Mouse (Mus musculus): ENCODE results near the gene 2410015M20Rik. TPM values are rescaled to one million over a fixed set of nuclear protein-coding genes. Genes with fewer than 3 reads are reported as not detected.
"Not testable (repeated sequence)": the region's sequence is repeated elsewhere in the genome, so short reads cannot be mapped to it uniquely, and the experiment has no call there.

Gene 2410015M20Rik
- polyA plus RNA-seq, 1 experiment from 2014 or later, result 198 TPM

DNA sequence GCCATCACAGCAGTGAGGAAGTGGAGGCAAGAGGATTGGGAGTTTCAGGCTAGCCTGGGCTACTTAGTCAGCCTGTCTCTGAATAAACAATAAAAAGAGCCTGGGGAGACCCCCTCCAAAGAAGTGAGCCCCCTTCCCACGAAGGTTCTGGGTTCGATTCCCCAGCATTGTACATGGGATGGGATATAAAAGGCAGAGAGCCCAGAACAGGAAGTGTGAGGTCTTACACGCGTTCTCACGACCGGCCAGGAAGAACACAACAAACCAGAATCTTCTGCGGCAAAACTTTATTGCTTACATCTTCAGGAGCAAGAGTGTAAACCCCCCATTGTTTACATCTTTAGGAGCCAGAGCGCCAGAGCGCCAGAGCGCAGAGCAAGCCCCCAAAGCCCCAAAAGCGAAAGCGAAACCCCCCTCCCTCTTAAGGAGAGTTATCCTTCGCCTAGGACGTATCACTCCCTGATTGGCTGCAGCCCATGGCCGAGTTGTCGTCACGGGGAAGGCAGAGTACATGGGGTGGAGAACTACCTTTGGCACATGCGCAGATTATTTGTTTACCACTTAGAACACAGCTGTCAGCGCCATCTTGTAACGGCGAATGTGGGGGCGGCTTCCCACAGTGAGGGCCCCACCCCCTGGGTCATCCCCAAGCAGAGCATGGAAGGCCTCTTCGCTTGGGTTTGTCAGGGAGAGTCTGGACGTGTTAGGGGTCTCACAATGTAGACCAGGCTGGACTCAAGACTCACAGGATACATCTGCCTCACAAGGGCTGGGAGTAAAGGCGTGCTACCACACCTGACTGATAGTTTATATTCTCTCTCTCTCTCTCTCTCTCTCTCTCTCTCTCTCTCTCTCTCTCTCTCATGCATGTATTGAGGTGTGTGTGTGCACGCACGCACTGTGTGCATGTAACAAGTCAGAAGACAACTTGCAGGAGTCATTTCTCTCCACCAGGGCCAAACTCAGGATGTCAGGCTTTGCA lies 20.5 kb upstream of the 2410015M20Rik start:
- not testable (repeated sequence) for DNase-seq (ENCODE audit: low spot score); H3K4me3 ChIP-seq (ENCODE audit: low read depth, low read length); H3K27ac ChIP-seq (replicated peaks; ENCODE audit: low read depth, low read length); H3K9ac ChIP-seq (ENCODE audit: low read length); H3K4me2 ChIP-seq (ENCODE audit: low read depth, severe bottlenecking); H3K36me3 ChIP-seq (ENCODE audit: control insufficient read depth, insufficient read depth, low read length); H3K27me3 ChIP-seq (ENCODE audit: control insufficient read depth, insufficient read depth, low read length); H3K9me3 ChIP-seq (ENCODE audit: control insufficient read depth, low read length); H3K4me1 ChIP-seq (ENCODE audit: control insufficient read depth, insufficient read depth, low read length); ATAC-seq (ENCODE audit: insufficient number of reproducible peaks, low FRiP score, low TSS enrichment, low read depth)
- WGBS, result 89% methylated on average over 27 of the region's 27 CpGs

DNA sequence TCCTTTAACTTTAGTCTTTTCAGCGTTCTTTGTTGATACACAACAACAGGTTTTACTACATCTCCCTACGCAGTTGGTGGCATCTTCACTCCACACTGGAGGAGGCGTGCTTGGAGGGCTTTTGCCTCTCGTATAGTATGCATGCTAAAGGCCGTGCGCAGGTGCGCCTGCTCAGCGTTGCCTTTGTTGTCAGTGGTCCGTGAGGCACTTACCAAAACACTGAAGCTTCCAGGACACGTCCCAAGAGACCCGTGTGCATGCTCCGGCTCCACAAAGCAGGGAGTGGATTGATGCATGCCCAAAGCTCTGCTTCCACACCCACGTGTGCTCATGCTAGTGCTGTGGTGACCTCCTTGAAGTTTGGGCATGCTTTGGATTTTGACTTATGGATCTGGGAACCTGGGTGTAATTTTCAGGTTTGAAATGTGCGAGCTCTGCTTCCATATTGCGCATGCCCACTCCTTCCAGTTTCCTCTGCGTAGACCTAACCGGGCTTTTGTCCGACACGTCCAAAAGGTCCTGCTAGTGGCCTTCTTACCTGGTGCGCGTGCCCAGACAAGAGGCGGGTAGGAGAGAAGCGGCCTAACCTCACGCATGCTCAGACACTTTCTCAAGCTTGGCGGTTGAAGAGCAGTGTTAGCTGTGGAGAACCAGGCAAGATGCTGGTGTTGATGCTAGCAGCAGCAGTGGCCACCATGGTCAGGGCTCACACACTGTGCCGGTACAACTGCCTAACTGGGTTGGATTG lies 18.1 kb upstream of the 2410015M20Rik start, which contains the start of gene Catsperd:
Gene Catsperd (plus strand): TSS at position 614 of the 748 bp plus-strand sequence.
- 8% methylated on average over 26 of the region's 26 CpGs for WGBS
- H3K4me2 ChIP-seq (ENCODE audit: low read depth, severe bottlenecking), result peak within 1 kb of the TSS; percentile 89
- DNase-seq (ENCODE audit: low spot score) (peak; percentile 61), ATAC-seq (ENCODE audit: insufficient number of reproducible peaks, low FRiP score, low TSS enrichment, low read depth) (peak; percentile 48)
- H3K4me1 ChIP-seq (ENCODE audit: control insufficient read depth, insufficient read depth, low read length), result peaks cover 9% of the 10 kb centered on the region
- H3K27me3 ChIP-seq (ENCODE audit: control insufficient read depth, insufficient read depth, low read length), result no peaks in the 10 kb centered on the region
- peaks cover 7% of the 10 kb centered on the region for H3K36me3 ChIP-seq (ENCODE audit: control insufficient read depth, insufficient read depth, low read length)
- peak within 1 kb of the TSS; percentile 62 for H3K27ac ChIP-seq (replicated peaks; ENCODE audit: low read depth, low read length)
- H3K9ac ChIP-seq (ENCODE audit: low read length), result peak within 1 kb of the TSS; percentile 49
- H3K9me3 ChIP-seq (ENCODE audit: control insufficient read depth, low read length), result no peaks in the 10 kb centered on the region
- peak within 1 kb of the TSS; percentile 98 for H3K4me3 ChIP-seq (ENCODE audit: low read depth, low read length)

DNA sequence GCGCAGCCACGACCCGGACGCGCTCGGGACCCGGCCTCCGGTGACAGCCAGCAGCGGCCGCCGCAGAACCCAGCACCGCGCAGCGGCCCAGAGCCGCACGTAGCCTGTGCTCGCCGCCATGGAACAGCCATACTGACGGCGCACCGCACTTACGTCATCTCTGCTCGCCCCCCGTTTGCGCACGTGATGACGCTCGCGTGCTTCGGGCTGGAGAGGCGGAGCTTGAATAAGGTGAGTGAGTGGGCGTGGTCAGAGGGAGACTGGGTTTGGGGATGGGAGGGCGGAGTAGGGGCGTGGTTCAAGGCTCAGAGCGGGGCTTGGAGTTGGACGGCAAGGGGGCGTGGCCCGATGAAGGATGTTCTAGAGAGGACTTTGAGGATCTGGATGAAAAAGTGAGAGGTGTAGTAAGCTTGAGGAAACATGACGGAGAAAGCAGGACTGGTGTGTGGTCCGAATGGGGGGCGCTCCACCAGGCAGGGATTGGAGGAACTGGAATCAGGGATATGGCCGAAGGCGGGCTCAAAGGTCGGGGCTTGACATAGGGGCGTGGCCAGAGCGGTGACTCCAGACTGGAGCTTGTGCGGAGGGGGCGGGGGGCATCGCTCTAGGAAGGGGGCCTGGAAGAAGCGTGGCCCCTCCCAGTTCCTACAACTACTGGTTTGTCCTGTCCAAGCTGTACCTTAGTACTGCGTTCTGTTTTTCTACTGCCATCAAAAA lies 17.3 kb upstream of the 2410015M20Rik start, which contains the start of gene Lonp1:
Gene Lonp1 (minus strand): TSS at position 134 of the 717 bp plus-strand sequence.
- ATAC-seq (ENCODE audit: insufficient number of reproducible peaks, low FRiP score, low TSS enrichment, low read depth), result peak; percentile 93
- H3K9me3 ChIP-seq (ENCODE audit: control insufficient read depth, low read length), result no peaks in the 10 kb centered on the region
- DNase-seq (ENCODE audit: low spot score), result peak; percentile 100
- peak within 1 kb of the TSS; percentile 84 for H3K9ac ChIP-seq (ENCODE audit: low read length)
- H3K27ac ChIP-seq (replicated peaks; ENCODE audit: low read depth, low read length), result peak within 1 kb of the TSS; percentile 62
- peaks cover 9% of the 10 kb centered on the region for H3K4me1 ChIP-seq (ENCODE audit: control insufficient read depth, insufficient read depth, low read length)
- H3K4me3 ChIP-seq (ENCODE audit: low read depth, low read length), result peak within 1 kb of the TSS; percentile 98
- H3K36me3 ChIP-seq (ENCODE audit: control insufficient read depth, insufficient read depth, low read length), result peaks cover 10% of the 10 kb centered on the region
- H3K4me2 ChIP-seq (ENCODE audit: low read depth, severe bottlenecking), result peak within 1 kb of the TSS; percentile 89
- no peaks in the 10 kb centered on the region for H3K27me3 ChIP-seq (ENCODE audit: control insufficient read depth, insufficient read depth, low read length)
- 1% methylated on average over 51 of the region's 51 CpGs for WGBS

- H3K9me3 ChIP-seq (ENCODE audit: control insufficient read depth, low read length), result no peaks in the 10 kb centered on the region
These were observed 16.7 kb upstream of the 2410015M20Rik start for GRCm38 (mm10) chr17:56626260-56626659.

DNA sequence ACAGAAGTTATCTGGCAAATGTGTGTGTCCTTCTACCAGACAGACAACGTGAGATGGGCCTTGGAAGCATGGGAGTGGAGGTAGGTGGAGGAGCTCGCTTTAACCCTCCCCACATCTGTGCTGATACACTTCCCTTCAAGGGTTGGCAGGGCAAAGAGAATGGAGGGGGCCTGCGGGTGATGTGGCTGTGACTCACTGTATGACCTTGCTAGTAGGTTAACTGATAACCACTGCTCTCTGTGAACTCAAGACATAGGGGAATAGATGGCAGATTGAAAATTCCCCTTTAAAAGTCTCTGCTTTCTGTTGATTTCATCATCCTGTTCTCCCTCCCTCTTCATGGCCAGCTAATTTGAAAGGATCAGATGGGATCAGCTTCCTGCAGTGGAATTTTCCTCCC lies 15.9 kb upstream of the 2410015M20Rik start:
- peak overlapping the region; percentile 89; the same call in 1 of the 2 replicates for H3K4me2 ChIP-seq (ENCODE audit: low read depth, severe bottlenecking)
- no peak for DNase-seq (ENCODE audit: low spot score)
- H3K27me3 ChIP-seq (ENCODE audit: control insufficient read depth, insufficient read depth, low read length), result no peaks in the 10 kb centered on the region
- peak overlapping the region; percentile 98; the same call in 1 of the 2 replicates for H3K4me3 ChIP-seq (ENCODE audit: low read depth, low read length)
- H3K9me3 ChIP-seq (ENCODE audit: control insufficient read depth, low read length), result no peaks in the 10 kb centered on the region
- WGBS, result 86% methylated on average over 3 of the region's 3 CpGs
- H3K4me1 ChIP-seq (ENCODE audit: control insufficient read depth, insufficient read depth, low read length), result peaks cover 9% of the 10 kb centered on the region
- no peak overlapping the region for H3K9ac ChIP-seq (ENCODE audit: low read length)
- ATAC-seq (ENCODE audit: insufficient number of reproducible peaks, low FRiP score, low TSS enrichment, low read depth), result no peak
- peaks cover 15% of the 10 kb centered on the region for H3K36me3 ChIP-seq (ENCODE audit: control insufficient read depth, insufficient read depth, low read length)
- no peak overlapping the region for H3K27ac ChIP-seq (replicated peaks; ENCODE audit: low read depth, low read length)

More at GRCm38 (mm10) chr17:56626260-56626659, 16.7 kb upstream of the 2410015M20Rik start:
- DNase-seq (ENCODE audit: low spot score) (no peak), ATAC-seq (ENCODE audit: insufficient number of reproducible peaks, low FRiP score, low TSS enrichment, low read depth) (no peak)
- Histone ChIP-seq H3K4me1 (ENCODE audit: control insufficient read depth, insufficient read depth, low read length) (peaks cover 9% of the 10 kb centered on the region), H3K36me3 (ENCODE audit: control insufficient read depth, insufficient read depth, low read length) (peaks cover 14% of the 10 kb centered on the region), H3K27me3 (ENCODE audit: control insufficient read depth, insufficient read depth, low read length) (no peaks in the 10 kb centered on the region), H3K4me2 (ENCODE audit: low read depth, severe bottlenecking) (peak overlapping the region; percentile 89), H3K27ac (replicated peaks; ENCODE audit: low read depth, low read length) (no peak overlapping the region), H3K4me3 (ENCODE audit: low read depth, low read length) (peak overlapping the region; percentile 98), H3K9ac (ENCODE audit: low read length) (peak overlapping the region; percentile 84)
- 1% methylated on average over 32 of the region's 32 CpGs for WGBS

DNA sequence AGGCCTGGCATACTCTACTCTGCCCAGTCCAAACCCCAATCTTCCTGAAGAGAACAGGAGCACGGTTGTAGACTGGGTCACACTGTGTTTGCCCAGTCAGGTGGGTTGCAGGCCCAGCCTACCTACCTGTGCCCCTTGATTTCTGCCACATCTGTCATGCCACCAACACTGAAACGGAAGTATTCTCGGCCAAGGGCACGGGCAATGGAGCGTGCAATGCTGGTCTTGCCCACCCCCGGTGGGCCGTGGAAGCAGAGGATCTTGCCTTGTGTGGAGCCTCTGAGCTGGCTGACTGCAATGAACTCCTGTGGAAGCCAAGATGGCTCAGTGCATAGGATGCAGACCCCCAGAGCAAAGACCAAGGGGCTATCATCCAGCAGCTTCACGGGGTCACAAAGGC lies 8.1 kb upstream of the 2410015M20Rik start:
- Histone ChIP-seq H3K9ac (ENCODE audit: low read length) (no peak overlapping the region), H3K4me1 (ENCODE audit: control insufficient read depth, insufficient read depth, low read length) (peaks cover 8% of the 10 kb centered on the region), H3K9me3 (ENCODE audit: control insufficient read depth, low read length) (no peaks in the 10 kb centered on the region), H3K36me3 (ENCODE audit: control insufficient read depth, insufficient read depth, low read length) (peaks cover 46% of the 10 kb centered on the region), H3K27ac (replicated peaks; ENCODE audit: low read depth, low read length) (no peak overlapping the region), H3K4me2 (ENCODE audit: low read depth, severe bottlenecking) (no peak overlapping the region), H3K4me3 (ENCODE audit: low read depth, low read length) (no peak overlapping the region), H3K27me3 (ENCODE audit: control insufficient read depth, insufficient read depth, low read length) (no peaks in the 10 kb centered on the region)
- 89% methylated on average over 8 of the region's 8 CpGs for WGBS
- ATAC-seq (ENCODE audit: insufficient number of reproducible peaks, low FRiP score, low TSS enrichment, low read depth) (no peak), DNase-seq (ENCODE audit: low spot score) (no peak)

GRCm38 (mm10) chr17:56616725-56617124 lies 7.2 kb upstream of the 2410015M20Rik start:
- Histone ChIP-seq H3K27ac (replicated peaks; ENCODE audit: low read depth, low read length) (no peak overlapping the region), H3K4me2 (ENCODE audit: low read depth, severe bottlenecking) (no peak overlapping the region), H3K4me1 (ENCODE audit: control insufficient read depth, insufficient read depth, low read length) (peaks cover 8% of the 10 kb centered on the region), H3K9ac (ENCODE audit: low read length) (no peak overlapping the region), H3K36me3 (ENCODE audit: control insufficient read depth, insufficient read depth, low read length) (peaks cover 42% of the 10 kb centered on the region), H3K4me3 (ENCODE audit: low read depth, low read length) (0 out of 2 replicates have a peak overlapping the region, but pooled peaks have one; percentile 3), H3K27me3 (ENCODE audit: control insufficient read depth, insufficient read depth, low read length) (no peaks in the 10 kb centered on the region), H3K9me3 (ENCODE audit: control insufficient read depth, low read length) (no peaks in the 10 kb centered on the region)
- no peak for ATAC-seq (ENCODE audit: insufficient number of reproducible peaks, low FRiP score, low TSS enrichment, low read depth)
- no peak for DNase-seq (ENCODE audit: low spot score)
- WGBS, result 86% methylated on average over 3 of the region's 3 CpGs
